Mouse (Mus musculus) adrenal gland, adult (tissue): ENCODE data around the gene Utrn.

ENCODE experiments used
- DNase-seq, 2 experiments: peaks; one replicate each; pipeline ENCODE4 v3.0.0; 2022 to 2023; ENCODE audit warnings: low spot score in 1 of 2; ENCODE audit not compliant: inconsistent age in 2 of 2

Gene Utrn

DNA sequence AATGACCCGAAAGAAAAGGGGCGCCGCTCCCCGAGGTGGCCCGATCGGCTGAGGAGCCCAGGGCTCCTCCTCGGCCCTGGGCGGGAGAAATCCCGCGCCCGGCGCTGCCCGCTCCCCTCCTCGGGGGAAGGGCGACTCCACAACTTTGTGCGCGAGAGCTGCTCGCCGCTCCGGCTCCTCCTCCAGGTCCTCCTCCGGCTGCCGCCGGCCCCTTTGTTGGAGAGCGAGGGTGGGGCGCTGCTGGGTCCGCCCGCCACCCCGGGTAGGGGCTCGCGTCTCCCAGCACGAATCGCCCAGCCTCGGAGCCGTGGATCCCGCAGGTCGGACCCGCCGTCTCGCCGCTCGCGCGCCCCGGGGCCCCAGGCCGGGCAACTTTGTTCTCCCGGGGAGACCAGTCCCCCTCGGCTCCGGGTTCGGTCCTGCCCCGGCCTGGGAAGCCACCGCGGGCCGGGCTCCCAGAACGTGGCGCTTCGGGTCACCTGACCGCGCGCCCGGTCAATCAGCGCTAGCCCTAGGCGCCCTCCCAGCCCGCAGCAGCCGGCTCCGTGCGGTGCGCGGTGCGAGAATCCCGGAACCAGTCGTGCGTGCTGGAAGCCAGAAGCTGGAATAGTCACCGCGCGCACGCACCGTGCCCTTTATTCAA, at the start of gene Utrn:
Gene Utrn, minus strand, starts transcription at position 337 of the 643 bp plus-strand sequence.
- DNase-seq, result peak; percentile 92 to 98

DNA sequence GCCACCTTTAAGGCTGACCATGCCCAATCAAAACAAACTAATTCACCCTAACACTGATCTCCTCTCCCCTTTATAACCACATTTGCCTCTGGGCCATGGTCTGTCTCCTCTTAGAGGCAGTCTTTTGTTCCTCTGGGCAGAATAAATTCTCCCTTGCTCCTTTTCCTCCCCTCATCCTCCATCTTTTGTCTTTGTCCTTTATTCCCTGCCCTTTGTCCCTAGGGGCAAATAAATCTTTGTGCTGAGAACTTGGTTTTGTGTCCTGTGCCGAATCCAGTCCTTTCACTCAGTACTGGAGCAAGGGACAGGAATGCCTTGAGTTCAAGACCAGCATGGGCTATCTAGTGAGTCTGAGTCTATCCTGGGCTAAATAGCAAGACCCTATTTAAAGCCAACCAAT, 48.5 kb upstream of the Utrn start:
- DNase-seq, result no peak

DNA sequence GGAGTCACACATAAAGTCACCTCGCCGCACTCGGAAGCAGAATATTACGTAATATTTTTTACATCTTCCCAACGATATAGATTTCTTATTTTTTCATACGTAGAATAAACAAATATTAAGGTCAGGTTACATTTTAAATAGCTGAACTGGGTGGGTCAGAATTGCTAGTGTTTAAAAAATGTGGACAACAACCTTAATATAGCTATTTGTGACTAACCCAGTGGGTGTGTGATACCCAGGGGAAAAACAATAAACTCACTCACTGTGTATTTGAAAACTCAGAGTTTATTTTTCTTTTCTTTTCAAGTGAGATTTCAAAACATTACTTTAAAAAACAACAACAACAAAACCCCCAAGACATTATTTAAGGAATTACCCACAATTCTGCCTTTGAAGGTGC, 47.2 kb upstream of the Utrn start:
- DNase-seq, result no peak

DNA sequence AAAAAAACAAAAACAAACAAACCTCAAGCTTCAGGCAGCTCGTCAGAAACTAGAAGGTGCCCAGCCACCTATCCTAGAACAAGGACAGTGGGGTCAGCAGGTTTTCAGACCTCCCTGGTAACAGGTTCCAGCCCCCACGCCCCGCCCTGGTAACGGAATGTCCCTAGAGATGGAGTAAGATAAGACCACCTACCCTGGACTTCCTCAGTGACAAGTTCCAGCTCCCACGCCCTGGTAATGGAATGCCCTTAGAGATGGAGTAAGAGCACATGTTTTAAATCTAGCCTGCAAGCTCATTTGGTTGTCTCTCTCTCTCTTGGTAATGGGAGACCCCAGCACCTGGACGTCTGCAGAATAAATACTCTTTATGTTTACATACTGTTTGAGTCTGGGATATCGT, 46.7 kb upstream of the Utrn start:
- DNase-seq, result no peak

DNA sequence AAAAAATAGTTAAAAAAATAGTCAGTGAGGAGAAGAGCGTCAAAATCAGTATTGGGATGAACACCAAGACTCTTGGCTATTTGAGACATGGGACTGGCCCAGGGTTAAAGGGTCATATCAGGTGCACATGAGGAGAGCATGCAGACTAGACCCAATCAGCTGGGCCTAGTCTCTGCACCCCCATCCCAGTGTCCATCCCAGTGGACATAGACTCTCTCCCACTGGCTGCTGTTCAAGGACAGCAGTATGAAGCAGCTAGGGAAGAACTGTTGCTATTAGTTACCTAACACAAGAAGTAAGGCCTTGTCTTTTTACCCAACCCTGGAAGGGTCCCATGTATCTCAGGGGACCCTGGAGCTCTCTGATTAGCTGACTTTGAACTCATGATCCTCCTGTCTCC, 45.0 kb upstream of the Utrn start:
- DNase-seq, result peak; percentile 23 to 51

DNA sequence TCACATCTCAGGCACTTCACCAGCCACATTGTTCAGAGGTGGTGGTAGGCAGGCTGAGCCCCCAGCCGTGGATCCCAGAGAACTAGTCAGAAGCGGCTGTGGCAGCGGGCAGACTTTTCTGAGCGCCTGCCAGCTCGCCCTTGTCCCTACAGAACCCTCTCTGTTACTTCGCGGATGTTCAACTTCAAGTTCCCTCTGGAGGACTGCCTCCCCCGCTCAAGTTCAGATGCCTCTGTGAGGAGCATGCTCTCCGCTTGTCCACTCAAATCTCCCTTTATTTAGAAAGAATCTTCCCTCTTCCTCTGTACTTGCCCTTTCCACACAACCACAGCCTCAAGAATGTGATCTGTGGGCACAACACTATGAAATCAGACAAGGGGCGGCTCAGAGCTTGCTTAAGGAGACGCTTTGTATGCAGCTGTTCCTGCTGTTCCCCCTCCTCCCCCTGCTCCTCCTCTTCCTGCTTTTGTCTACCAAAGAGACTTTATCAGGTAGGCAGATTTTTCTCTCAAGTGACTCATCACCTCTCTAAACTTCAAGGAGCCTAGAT, 42.9 kb upstream of the Utrn start:
- peak in 1 of 2 experiments; percentile 50 for DNase-seq

DNA sequence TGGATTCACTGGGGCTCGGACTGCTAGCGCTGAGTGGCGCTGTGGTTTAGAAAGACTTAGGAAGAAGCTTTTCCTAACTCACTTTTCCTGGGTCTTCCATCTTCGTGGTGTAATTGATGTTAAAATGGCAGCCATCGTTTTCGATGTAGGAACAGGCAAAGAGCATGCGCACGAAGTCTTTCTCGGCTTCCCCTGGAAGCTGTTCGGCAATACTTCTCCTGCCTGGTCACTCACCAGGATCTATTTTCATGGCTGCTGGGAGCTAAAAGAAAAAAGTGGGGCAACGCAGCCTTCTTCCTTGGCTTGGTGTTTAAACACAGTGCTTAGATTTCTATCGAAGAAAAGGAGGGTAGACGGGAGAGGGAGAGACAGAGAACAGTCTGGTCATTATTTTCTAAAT, 42.3 kb upstream of the Utrn start:
- DNase-seq, result no peak

DNA sequence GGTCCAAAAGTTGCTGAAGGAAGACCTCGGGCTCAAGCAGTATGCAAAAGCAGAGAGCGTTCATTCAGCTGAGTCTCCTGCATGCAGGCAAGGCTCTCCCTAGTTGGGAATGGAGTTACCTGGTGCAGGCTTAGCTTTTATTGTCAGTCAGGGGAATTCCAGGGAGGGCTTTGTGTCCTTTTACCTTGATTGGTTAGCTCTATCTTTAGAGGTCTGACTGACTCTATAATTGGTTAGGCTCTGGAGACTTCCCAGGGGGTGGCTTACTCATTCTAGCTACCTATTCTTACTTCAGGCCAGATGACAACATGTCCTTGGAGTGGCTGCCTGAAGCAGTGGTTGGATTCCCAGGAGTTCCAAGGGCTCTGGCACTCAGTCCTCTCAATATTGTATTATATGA, 40.7 kb upstream of the Utrn start:
- DNase-seq, result no peak

DNA sequence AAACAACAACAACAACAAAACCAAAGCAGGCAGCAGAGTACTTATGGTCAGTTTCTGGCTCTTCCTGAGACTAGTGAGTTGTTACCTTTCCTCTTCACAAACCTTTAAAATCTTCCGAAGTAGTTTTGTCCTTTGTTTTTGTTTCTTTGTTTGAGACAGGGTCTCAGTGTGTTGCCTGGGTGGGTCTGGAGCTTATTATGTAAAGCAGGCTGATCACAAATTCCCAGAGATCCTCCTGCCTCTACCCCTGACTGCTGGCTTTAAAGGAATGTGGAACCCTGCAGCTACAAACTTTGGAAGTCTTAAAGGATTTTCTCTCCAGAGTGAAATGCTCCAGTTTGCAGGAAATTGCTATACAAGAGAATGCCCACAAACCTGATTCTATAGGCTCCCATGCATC, 40.0 kb upstream of the Utrn start:
- DNase-seq, result no peak

DNA sequence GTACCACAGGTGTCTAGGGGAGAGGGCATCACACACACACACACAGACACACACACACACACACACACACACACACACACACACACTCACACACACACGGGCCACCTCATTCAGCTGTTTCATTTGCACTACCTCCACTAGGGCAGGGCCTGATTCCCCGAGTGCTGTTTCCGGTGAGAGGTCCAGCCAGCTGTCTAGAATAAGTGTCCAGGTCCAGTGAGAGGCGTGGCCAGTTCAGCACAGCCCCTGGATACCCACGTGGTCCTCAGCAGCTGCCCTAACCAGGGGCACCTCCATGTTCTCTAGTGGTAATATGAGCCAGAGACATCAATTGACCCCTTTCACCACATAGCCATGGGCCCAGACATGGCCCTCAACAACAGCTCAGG, 35.0 kb upstream of the Utrn start:
- DNase-seq, result no peak

DNA sequence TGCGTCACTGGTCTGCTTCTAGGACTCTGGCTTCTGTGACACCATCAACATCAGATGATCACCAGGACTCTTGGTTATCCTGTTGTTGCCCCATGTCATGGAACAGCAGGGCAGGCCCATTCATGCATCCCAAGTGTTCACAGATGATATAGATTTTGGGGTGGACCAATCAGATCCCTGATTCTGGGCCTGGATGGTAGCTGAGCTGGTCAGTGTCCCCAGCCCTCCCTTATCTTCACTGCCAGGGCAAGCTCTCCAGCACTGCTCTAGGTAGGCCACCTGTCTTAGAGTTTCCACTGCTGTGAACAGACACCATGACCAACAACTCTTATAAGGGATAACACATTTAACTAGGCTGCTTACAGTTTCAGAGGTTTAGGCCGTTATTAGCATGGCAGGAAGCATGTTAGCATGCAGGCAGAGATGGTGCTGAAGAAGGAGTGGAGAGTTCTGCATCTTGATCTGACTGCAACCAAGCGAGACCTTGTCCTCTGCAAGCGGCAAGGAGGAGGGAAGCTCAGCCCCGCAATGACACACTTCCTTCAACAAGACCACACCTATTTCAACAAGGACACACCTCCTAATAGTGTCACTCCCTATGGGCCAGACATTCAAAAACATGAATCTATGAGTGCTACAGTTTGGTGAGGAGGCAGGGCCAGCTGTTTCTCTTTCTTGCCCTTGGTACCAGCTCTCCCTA, 34.4 kb upstream of the Utrn start:
- no peak for DNase-seq

DNA sequence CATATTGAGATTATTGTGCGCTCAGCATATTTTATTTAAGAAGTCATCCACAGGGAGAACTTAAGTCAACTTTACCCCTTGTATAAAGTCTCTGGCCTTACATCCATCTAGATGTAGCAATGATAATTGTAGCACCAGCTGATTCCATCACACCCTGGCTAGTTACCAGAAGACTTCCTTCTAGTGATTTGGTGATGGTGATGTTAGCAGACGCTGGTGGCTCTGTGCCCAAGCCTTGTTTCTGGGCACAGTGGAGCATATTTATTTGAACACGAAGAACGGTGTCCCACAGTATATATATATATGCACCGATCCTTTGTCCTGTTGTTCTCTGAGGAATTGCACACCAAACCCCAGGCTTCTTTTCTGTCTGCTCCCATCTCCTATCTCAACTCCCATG, 30.7 kb upstream of the Utrn start:
- no peak for DNase-seq

DNA sequence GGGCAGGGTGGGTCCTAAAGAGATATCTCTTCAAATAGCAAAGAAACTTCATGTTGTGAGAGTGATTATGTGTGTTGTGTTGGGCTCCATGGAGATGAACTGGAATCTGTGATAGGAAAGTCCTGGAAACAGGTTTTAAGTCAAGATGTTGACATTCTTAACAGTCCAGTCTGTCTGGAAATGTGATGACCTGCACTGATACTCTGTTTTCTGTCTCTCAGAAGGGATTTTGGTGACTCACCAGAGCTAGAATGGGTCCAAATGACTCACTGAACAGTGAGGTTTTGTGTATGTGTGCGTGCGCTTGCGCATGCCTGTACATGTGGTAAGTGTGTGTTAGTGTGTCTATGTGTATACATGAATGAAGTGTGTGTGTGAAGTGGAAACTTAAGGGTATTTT, 24.2 kb upstream of the Utrn start:
- DNase-seq, result peak in 1 of 2 experiments; percentile 44

DNA sequence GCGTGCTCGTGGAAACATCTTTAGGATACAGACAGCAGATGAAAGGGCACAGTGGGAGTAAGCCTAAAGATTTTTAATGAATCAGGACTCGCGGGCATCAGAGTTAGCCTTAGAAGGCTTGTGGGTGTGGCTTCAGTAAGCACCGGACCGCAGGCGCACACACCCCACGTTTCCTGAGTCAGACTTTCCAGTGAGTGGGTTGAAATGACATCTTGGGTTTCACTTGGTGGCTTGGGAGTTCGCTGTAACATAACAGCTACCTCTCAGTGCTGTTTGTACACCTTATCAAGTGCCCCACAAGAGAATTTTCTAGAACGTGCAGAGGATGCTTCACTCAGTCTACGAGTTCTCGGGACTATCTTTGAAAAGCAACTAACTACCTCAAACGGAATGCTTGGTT, 19.2 kb upstream of the Utrn start:
- no peak for DNase-seq

DNA sequence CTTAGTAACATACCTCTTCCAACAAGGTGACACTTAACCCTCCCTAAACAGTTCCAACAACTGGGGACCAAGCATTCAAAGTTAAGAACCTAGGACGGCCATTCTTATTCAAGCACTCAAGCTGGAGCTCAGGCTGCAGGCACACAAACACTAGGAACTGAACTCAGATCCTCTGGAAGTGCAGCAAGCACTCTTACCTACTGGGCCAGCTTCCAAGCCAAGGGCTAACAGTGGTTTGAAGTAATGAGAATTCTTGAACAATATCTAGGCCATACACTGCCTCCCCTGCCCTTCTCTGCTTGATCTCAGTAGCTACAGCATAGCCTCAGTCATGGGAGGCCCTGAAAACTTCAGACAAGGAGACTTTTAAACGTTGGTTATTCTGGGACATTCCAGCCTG, 18.6 kb upstream of the Utrn start:
- DNase-seq, result no peak

DNA sequence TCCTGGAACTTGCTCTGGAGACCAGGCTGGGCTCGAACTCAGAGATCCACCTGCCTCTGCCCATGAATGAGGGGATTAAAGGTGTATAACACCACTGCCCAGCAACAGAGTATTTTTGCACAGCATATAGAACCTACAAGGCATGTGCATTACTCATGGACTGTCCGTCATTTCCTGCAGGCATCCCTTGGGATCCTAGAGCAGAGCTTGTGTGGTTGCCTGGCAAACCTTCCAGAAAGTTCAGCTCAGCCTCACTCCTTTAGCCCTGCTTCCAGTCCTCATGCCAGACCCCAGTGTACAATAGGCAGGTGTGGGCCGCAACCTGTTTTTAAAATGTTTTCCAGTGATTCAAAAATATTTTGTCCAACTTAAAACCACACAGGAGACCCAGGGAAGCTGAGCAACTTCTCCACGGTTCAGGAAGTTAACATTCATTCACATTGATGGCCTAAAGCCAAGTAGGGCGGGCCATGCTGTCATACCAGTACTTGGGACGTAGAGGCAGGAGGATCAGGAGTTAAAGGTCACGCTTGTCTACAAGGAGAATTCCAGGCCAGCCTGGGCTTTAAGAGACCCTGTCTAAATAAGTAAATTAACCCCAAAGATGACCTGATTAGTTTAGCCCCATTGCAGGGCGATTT, 15.3 kb upstream of the Utrn start:
- DNase-seq, result peak; percentile 30 to 70

DNA sequence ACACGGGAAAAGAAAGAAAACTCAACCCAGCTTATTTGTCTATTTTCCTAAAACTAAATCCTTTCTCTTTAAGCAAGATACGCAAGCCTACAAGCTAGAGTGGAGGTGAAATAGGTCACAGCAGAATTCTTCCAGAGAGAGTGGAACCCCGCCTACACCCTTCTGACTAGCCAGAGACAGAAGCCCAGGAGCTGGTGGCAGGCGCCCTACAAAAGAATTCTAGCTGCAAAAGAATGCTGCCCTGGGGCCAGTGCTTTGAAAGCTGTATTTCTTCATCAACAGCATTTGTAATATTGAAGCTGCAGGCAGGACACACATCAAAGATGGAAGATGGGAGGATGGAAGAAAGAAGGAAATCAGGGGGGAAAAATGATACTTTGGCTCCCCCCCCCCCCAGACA, 12.7 kb upstream of the Utrn start:
- DNase-seq, result no peak

DNA sequence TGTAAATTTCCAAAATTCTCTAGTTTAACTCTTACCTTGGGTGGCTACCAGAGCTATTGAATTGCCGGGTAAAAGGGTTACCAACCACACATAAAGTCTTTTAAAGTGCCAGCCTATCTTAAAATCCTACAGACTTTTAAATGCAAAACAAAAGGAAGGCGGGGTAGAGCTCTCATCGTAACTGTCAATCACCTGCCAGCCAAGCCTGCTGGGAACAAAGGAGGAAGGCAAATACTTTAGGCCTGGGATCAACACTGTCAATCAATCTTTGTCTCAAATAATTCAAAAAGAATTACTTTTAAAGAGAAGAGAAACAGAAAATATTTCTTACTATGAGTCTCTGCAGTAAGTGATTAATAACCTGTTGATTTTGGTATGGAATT, 10.1 kb upstream of the Utrn start:
- no peak for DNase-seq

DNA sequence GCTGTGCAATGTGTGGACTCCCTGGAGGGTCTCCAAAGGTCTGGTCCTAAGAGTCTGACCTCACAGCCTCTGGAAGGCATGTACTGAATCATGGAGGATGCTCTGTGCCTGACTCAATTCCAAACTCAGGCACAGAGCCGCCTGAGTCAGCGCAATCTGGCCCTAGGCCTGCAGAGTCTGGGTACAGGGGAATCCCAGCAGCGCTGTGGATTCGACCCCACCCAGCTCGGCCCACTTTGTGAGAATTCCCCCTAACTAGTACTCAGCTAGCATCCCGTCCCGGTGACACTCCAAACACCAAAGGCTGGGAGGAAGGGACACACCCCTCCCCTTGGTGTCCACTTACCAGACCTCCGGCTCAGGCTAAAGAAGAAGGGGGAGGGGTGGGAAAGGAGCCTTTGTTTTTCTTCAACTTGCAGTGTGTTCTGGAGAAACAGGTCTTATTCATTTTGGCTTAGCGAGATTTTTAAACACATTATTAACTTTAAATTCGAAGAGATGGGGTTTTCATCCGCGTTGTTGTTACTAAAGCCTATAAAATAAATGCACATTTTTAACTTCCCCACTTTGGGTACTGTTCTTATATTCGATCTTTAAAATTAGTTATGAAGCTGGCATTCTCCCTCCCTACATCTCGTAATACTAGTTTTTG, 9.6 kb upstream of the Utrn start:
- peak in 1 of 2 experiments; percentile 37 for DNase-seq

DNA sequence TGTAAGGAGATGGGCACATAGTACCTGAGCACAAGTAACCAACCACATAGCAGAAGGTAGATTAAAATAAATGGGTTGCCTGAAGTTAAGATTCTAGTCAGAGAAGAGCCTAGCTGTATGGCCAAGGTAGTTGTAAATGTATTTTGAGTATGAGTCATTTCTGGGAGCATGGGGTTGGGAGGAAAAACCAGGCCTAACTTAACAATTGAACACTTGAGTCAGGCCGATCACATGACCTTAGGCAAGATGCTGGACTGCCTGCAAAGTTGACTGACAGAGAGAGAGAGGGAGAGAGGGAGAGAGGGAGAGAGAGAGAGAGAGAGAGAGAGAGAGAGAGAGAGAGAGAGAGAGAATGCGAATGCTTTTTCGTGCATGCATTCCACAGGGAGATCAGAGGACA, 7.3 kb upstream of the Utrn start:
- DNase-seq, result no peak

DNA sequence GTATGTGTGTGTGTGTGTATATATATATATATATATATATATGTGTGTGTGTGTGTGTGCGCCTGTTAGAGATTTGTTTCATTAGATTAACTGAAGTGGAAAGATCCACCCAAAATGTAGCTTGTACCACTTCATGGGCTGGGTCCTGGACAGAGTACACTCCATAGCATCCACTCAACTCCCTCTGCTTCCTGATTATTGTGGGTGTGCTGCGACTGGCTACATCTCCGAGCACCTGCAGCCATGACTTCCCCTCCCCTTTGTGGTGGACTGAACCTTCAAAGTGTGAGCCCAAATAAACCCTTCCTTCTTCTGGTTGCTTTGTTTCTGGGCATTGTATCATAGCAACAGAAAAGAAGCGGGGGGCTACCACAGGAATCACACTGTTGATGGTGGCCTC, 6.2 kb upstream of the Utrn start:
- DNase-seq, result no peak
